Mouse (Mus musculus) liver, embryonic 16.5 days (tissue): ENCODE measurements at regions not wholly inside any gene's neighbourhood (a gene's known extent, or its start where the extent isn't known, plus 50 kb on each side); places are given as distances from the start of the nearest gene placed in this dataset.
"Not testable (repeated sequence)": the region's sequence is repeated elsewhere in the genome, so short reads cannot be mapped to it uniquely, and the experiment has no call there.

Experiments used
- ATAC-seq: fragments of 200-750 bp; cut with Nextera tagmentation; 2 replicates; pipeline ENCODE4 v1.8.0; 2017; ENCODE audit warnings: low read depth, mild to moderate bottlenecking, moderate number of reproducible peaks, moderate library complexity
- H3K27ac ChIP-seq: fragments of 300-500 bp; sonication (generic); 2 replicates; pipeline ENCODE4 v1.5.1; 2014; ENCODE audit warnings: mild to moderate bottlenecking, low read length
- H3K27me3 ChIP-seq: fragments of 300-500 bp; sonication (generic); 2 replicates; pipeline ENCODE4 v1.6.1; 2014; ENCODE audit warnings: low read depth, low read length, mixed read lengths; ENCODE audit not compliant: control insufficient read depth, insufficient read depth
- H3K36me3 ChIP-seq: fragments of 300-500 bp; sonication (generic); 2 replicates; pipeline ENCODE4 v1.6.1; 2014; ENCODE audit warnings: mild to moderate bottlenecking; ENCODE audit not compliant: control insufficient read depth, insufficient read depth
- H3K4me1 ChIP-seq: fragments of 300-500 bp; sonication (generic); 2 replicates; pipeline ENCODE4 v1.6.1; 2014; ENCODE audit warnings: low read depth, low read length, mixed read lengths; ENCODE audit not compliant: control insufficient read depth
- H3K4me2 ChIP-seq: fragments of 300-500 bp; sonication (generic); 2 replicates; pipeline ENCODE4 v1.6.1; 2014; ENCODE audit warnings: low read depth, low read length, mixed read lengths
- H3K4me3 ChIP-seq: fragments of 300-500 bp; sonication (generic); 2 replicates; pipeline ENCODE4 v1.5.1; 2014; ENCODE audit warnings: low read depth, mild to moderate bottlenecking, low read length
- H3K9ac ChIP-seq: fragments of 300-500 bp; sonication (generic); 2 replicates; pipeline ENCODE4 v1.6.1; 2014; ENCODE audit warnings: low read depth, low read length
- H3K9me3 ChIP-seq: fragments of 300-500 bp; sonication (generic); replicated peaks from 2 replicates; pipeline ENCODE4 v1.6.1; 2016; ENCODE audit warnings: low read length; ENCODE audit not compliant: control insufficient read depth
- WGBS: fragments of 180-500 bp; shearing (Covaris S2); extraction: QIAGEN DNeasy Blood & Tissue Kit; methylation state at CpG from one replicate; pipeline ENCODE4 v1.1.7; 2014; ENCODE audit not compliant: insufficient replicate concordance; 5-methylcytosine and 5-hydroxymethylcytosine counted together

DNA sequence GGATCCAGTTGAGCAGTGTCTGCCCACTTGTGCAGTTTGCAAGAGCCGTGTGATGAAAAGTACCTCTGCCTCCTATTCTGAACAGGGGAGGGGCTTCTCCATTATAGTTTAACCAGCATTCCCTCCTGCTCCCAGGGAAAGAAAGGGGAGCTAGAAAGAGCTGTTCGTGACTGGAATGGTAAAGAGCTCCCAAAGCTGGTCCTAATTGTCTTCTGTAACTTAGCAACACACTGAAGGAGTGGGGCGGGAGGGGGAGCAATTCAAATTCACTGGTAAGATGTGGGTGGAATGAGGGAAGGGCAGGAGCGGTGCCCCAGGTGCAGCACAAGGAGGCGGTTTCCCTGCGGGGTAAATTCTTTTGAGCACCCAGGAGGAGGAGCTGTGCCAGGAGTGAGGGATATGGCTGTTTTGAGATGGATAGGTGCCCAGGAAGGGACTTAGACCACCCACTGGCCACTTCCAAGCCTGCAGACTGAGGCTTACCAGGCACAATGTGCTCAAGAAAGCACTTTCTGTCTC is 79.5 kb upstream of the Spata13 start:
- ATAC-seq, result no peak
- H3K4me3 ChIP-seq, result no peak overlapping the region
- H3K27me3 ChIP-seq, result no peaks in the 10 kb centered on the region
- WGBS, result 40% methylated on average over 6 of the region's 6 CpGs
- no peak overlapping the region for H3K4me2 ChIP-seq
- no peak overlapping the region for H3K27ac ChIP-seq
- H3K9me3 ChIP-seq, result no peaks in the 10 kb centered on the region
- H3K4me1 ChIP-seq, result no peaks in the 10 kb centered on the region
- H3K36me3 ChIP-seq, result no peaks in the 10 kb centered on the region
- H3K9ac ChIP-seq, result no peak overlapping the region

DNA sequence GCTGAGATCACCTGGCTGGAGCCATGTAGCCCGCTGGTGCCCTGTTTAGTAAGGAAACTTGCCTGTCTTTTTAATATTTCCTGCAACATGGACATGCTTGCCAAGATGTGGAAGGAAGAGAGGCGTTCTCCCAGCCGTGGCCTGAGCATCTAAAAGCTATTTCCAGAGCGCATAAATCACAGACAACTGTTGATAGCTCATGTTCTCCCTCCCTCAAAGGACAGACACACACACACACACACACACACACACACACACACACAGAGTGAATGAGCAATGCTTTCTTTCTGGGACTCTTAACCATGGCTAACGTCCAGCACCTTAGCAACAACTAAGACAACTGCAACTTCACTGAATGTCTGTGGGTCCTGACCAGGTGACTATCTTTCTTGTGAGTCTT is 77.3 kb upstream of the Spata13 start:
- Histone ChIP-seq H3K27me3 (no peaks in the 10 kb centered on the region), H3K36me3 (no peaks in the 10 kb centered on the region), H3K4me2 (no peak overlapping the region), H3K9ac (no peak overlapping the region), H3K27ac (no peak overlapping the region), H3K9me3 (no peaks in the 10 kb centered on the region), H3K4me1 (no peaks in the 10 kb centered on the region), H3K4me3 (no peak overlapping the region)
- WGBS, result 42% methylated on average over 5 of the region's 5 CpGs
- ATAC-seq, result no peak

DNA sequence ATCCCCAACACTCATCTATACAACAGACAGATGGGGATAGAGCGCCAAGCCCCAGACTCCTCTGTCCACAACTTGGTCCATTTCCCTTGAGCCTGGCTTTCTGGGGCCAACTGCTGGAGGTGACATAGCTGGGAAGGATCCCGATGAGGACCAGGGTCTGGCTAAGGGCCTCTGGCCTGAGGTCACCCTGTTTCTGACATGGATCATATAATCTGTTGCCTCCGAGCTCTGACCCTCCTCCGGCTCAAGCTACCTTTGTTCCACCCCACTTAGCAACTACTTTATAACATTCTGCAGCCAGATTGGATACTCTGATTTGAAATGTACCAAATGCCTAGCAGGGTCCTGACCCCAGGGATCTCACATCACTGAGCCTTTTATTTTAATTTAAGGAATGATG is 76.8 kb upstream of the Spata13 start:
- Histone ChIP-seq H3K27me3 (no peaks in the 10 kb centered on the region), H3K9ac (no peak overlapping the region), H3K27ac (no peak overlapping the region), H3K9me3 (no peaks in the 10 kb centered on the region), H3K4me1 (no peaks in the 10 kb centered on the region), H3K4me3 (no peak overlapping the region), H3K4me2 (no peak overlapping the region), H3K36me3 (no peaks in the 10 kb centered on the region)
- WGBS, result 66% methylated on average over 4 of the region's 4 CpGs
- no peak for ATAC-seq

DNA sequence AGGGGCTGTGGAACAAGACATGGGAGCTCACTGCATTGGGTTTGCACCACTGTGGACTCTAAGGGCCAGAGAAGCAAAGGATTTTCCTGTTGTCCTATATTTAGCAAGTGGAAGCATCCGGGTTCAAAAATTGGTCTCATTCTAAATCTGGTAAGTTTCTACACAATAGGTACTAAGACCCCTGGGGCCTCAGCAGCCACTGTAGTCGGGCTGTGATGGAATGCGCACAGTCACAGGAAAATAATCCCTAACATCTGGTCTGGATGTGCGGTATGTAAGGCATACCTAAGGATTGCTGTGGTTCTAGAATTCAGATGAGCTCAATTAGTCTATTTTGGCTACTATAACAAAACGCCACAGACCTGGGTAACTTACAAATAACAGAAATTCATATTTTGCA is 74.4 kb upstream of the Spata13 start:
- Histone ChIP-seq H3K4me1 (no peaks in the 10 kb centered on the region), H3K4me2 (no peak overlapping the region), H3K36me3 (no peaks in the 10 kb centered on the region), H3K9me3 (no peaks in the 10 kb centered on the region), H3K9ac (no peak overlapping the region), H3K27ac (no peak overlapping the region), H3K27me3 (no peaks in the 10 kb centered on the region), H3K4me3 (no peak overlapping the region)
- no peak for ATAC-seq
- WGBS, result 67% methylated on average over 5 of the region's 5 CpGs

DNA sequence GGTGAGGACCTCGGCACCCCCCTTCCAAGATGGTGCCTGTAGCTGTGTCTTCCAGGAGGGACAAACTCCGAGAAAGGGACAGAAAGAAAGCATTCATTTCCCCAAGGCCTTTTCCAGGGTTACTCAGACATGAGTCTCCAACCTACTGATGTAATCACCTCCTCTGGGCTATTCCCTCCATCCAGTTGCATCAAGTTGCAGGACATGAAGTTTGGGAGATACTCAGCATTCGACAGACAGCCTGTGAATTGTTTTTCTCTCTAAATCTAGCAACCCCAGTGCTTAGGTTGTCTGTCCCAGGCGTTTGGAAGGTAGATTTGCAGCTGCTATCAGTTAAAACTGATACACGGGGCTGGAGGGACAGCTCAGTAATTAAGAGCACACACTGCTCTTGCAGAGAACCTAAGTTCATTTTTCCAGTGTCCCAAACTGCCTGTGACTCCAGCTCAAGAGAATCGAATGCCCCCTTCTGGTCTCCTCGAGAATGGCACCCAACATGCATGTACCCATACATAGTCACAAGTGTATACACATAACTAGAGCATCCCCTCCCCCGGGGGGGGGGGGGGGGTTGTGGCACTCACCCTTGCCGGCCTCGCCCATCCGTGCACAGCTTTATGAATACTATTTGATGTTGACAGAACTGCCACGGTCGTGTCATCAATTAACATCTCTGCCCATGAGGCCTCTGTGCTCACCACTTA is 73.8 kb upstream of the Spata13 start:
- Histone ChIP-seq H3K9me3 (no peaks in the 10 kb centered on the region), H3K9ac (no peak overlapping the region), H3K27ac (no peak overlapping the region), H3K4me3 (no peak overlapping the region), H3K27me3 (no peaks in the 10 kb centered on the region), H3K4me1 (no peaks in the 10 kb centered on the region), H3K4me2 (no peak overlapping the region), H3K36me3 (no peaks in the 10 kb centered on the region)
- 60% methylated on average over 13 of the region's 13 CpGs for WGBS
- ATAC-seq, result no peak

DNA sequence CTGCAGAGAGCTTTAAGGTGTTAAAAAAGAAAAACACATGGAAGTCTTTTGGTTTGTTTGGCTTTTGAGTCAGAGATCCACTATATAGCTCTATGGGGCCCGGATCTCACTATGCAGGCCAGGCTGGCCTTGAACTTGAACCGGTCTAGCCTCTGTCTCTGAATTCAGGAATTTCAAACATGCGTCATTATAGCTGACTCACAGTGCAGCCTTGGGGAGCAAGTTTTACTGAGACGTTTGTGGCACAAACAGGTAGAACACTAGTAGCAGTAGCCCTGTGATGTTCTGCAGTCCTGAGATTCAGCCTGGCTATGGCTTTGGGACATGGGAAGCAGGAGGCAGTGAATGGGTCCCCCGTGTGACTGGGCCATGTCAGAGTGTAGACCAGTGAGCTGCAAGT is 57.5 kb upstream of the Spata13 start:
- Histone ChIP-seq H3K27ac (no peak overlapping the region), H3K9ac (no peak overlapping the region), H3K27me3 (no peaks in the 10 kb centered on the region), H3K4me2 (no peak overlapping the region), H3K9me3 (no peaks in the 10 kb centered on the region), H3K36me3 (no peaks in the 10 kb centered on the region), H3K4me3 (no peak overlapping the region), H3K4me1 (no peaks in the 10 kb centered on the region)
- WGBS, result 62% methylated on average over 5 of the region's 5 CpGs
- ATAC-seq, result no peak

DNA sequence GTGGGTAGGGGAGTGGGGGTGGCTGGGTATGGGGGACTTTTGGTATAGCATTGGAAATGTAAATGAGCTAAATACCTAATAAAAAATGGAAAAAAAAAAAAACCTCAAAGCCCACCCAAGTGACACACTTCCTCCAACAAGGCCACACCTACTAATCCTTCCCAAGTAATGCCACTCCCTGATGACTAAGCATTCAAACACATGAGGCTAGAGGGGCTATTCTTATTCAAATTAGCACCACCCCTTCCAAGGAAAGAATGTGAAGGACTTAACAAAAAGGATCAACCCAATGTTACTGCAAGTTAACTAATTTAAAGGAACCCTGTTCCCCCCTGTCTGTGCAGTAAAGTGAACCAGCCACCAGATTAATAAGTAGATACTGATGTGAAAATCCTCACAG is 53.7 kb upstream of the Spata13 start:
- H3K9me3 ChIP-seq, H3K4me2 ChIP-seq, H3K27me3 ChIP-seq, ATAC-seq, H3K36me3 ChIP-seq, H3K4me3 ChIP-seq, H3K9ac ChIP-seq, H3K4me1 ChIP-seq, H3K27ac ChIP-seq: not testable (repeated sequence)
